Comparison of ENCODE assay signal across 15 mouse cellular contexts in the genomic region with DNA sequence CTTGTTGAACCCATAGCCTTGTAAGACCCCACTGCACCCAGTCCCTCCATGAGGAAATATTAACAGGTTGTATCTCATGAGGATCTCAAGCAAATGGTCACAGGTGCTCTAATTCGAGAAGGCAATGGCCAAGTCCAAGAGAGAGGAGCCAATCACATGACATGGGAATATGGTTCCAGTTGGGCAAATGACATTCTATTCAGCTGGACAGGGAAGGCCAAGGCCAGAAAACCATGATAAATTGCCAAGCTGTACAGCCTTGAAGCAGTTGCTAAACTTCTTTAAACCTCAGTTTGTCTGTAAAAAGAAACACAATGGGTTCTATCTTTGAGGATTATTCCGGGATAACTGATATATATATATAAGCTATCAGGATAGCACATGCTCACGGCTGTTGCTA.
"Had no signal": no experiment of that assay in that cellular context is flagged by ENCODE, and none has a peak within 500 bp of the region (broad histone marks: within the 10 kb centered on the region; RNA-seq: fewer than 3 reads in every experiment).

No protein-coding gene starts in this region.

- DNase-seq: gastrocnemius, postnatal 14 days; gastrocnemius, postnatal 36 days; heart, adult 11 months; heart, adult 2 months; heart, postnatal 14 days; heart, postnatal 36 days; kidney, adult 11 months; kidney, adult 2 months; kidney, adult 9 months; kidney, postnatal 14 days; kidney, postnatal 36 days; layer of hippocampus, adult 9-11 months; liver; liver, embryonic 13.5 days; liver, postnatal 0 days had no signal
